Mouse (Mus musculus): ENCODE data around the gene Rabggtb.

Rabggtb gene

GRCm38 (mm10) chr3:153917200-153917599 lies 4.4 kb upstream of the Rabggtb start:
- no peak for DNase-seq (ENCODE audit: low spot score in 2 of 2)

DNA sequence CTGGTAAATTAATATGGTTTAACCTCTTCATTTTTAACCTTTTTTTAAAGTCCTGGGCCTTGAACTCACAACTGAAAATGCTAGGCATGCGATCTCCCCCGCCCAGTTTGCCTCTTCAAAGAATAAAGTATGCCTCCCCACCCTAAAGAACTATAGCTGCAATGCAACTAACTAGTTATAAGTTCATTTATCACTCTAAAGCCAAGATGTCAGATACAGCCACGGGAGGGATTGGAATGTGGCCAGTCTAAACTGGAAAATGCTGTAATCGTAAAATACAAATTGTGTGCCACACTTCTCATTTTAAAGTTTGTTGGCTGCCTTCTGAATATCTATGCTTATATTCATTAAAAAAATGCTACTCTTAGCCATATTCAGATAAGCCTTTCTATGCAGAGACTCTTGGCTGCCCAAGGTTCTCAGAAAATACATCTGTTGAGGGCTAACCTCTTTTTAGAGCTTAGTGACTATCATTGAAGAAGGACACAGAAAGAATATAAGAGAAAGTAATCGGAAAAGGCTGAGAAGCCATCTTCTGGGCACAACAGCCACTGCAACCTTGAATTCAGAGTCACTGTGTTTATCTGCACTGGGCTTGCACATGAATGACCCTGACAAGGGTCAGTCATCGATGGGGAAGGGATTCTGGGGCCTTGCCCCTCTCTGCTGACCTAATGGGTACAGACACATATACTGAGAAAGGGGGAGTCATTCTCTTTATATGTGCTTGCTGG lies 868 bp upstream of the Rabggtb start:
- no peak for DNase-seq (ENCODE audit: low spot score in 2 of 2)

GRCm38 (mm10) chr3:153911882-153912440 lies 848 bp downstream of the Rabggtb start:
- DNase-seq (ENCODE audit: low spot score in 2 of 2) = no peak

DNA sequence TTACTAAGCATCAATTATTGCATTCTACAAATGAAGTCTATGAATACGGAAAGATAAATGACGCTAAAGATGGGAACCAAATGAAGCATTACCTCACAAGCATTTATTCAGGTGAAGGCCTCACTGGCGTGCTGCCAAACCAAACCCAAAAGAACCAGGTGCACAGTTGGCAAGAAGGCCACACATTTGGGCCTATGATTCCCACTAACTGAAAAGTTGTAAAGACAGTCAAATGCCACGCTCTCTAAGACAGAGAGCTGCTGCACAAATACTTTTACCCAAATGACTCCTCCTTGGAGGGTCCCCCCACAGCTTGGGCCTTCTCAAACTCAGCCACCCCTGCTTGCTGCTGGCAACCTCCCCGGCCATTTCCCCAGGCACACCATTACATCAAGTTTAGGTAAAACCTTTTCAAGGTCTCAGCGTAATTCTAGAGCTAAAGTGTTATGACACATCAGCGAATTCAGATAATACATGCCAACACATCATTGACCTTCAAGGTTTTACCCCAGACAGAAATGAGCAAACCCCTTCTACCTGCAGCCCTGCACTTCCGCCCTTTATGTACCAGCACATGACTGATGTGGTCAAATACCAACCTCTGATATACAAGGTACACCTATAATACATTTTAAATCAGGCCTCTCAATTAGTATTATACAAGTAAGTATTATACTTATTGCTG lies 1.5 kb downstream of the Rabggtb start:
- no peak for DNase-seq (ENCODE audit: low spot score in 2 of 2)

DNA sequence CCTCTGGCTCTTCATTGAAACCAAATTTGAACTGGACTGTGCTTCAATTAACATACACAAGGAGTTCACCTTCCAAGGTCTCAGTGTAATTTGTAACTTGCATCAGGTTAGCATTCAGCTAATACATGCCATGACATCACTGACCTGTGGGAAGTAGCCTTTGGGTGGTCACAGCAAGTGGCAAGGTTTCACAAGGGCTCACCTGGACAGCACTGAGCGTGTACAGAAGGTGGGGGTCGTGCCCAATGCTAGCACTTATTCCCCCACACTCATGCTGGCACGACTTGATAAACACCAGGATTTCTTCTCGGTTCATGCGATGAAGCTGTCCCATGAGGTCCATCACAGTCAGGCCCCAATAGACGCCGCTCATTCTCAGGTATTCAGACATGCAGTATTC lies 2.3 kb downstream of the Rabggtb start:
- DNase-seq (ENCODE audit: low spot score in 2 of 2) = no peak

GRCm38 (mm10) chr3:153908919-153909318 lies 3.9 kb downstream of the Rabggtb start:
- no peak for DNase-seq (ENCODE audit: low spot score in 2 of 2)

DNA sequence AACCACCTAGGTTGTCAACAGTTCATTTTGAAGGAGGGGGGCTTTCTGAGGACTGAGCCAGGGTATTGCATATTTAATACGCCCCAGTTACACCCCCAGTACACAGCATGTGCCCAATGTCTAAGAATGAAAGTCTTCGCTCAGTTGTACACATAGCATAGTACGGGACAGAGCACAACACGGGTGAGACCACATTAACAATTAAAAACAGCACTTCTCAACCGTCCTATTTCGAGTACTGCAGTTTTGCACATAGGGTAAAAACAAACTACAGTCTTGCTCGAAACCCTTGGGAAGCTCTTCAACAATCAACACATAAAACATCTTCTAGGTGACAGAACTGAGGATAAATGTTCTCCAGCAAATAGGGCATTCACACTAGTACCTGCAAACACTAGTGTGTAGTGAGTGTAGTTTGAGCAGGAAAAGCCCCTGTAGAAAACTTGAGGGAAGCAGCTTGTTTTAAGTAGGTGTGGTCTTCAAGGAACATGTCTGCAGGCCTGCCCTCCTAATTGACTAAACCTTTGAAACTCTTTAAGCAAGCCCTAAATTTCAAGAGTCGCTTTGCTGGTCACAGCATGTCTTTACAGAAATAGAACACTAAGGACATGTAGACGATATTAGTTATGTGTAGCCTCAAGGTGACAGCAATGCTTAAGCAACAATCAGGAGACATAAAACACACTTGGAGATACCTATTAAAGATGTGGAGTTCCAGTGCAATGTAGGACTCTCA lies 6.5 kb downstream of the Rabggtb start, which contains the start of gene Msh4:
TSS of gene Msh4 (minus strand) at position 3 of the 736 bp plus-strand sequence.
- DNase-seq (ENCODE audit: low spot score in 2 of 2) = no peak

GRCm38 (mm10) chr3:153905251-153906135 lies 7.3 kb downstream of the Rabggtb start:
- DNase-seq (ENCODE audit: low spot score in 2 of 2) = no peak

- peak; percentile 42 to 47 for DNase-seq (ENCODE audit: low spot score in 2 of 2)
These were observed 8.2 kb downstream of the Rabggtb start for GRCm38 (mm10) chr3:153904586-153904985.

GRCm38 (mm10) chr3:153902595-153902994 lies 10.2 kb downstream of the Rabggtb start:
- DNase-seq (ENCODE audit: low spot score in 2 of 2) = no peak

- no peak for DNase-seq (ENCODE audit: low spot score in 2 of 2)
These were observed 10.9 kb downstream of the Rabggtb start for GRCm38 (mm10) chr3:153901904-153902303.

DNA sequence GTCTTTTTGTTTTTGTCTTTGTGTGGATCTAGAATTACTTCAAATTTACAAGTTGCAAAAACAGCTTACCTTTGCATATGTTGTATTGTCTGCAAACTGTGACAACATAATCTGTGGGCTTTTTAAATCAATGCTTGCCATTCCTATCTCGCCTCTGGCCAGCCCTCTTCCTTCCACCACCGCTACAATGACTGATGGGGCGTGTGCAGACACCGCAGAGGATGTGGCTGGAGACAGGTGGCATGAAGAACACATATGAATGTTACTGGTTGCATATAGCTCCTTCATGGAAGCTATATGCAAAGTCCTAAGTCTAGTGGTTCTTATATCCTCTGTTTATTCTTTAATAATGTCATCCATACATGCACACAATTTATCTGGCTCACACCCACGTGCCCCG lies 15.6 kb downstream of the Rabggtb start:
- no peak for DNase-seq (ENCODE audit: low spot score in 2 of 2)

- no peak for DNase-seq (ENCODE audit: low spot score in 2 of 2)
These were observed 17.4 kb downstream of the Rabggtb start for GRCm38 (mm10) chr3:153895454-153895853.

DNA sequence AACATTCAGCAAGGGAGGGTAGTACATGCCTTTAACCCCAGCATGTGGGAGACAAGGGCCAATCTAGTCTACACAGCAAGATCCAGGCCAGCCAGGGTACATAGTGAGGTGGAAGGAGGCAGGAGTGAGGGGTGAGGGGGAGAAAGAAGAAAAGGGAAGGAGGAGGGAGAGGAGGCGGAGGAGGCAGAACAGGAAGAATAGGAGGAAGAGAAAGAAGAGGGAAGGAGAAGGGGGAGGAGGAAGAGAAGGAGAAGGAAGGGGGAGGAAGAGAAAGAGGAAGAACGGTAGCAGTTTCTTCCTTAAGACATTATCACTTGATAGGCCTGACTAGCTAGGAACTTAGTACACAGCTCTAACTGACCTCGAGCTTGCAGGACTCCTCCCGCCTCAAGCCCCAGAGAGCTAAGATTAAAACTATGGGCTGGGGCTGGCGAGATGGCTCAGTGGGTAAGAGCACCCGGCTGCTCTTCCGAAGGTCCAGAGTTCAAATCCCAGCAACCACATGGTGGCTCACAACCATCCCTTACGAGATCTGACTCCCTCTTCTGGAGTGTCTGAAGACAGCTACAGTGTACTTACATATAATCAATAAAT lies 23.5 kb downstream of the Rabggtb start:
- no peak for DNase-seq (ENCODE audit: low spot score in 2 of 2)

GRCm38 (mm10) chr3:153888141-153888540 lies 24.7 kb downstream of the Rabggtb start:
- no peak for DNase-seq (ENCODE audit: low spot score in 2 of 2)

DNA sequence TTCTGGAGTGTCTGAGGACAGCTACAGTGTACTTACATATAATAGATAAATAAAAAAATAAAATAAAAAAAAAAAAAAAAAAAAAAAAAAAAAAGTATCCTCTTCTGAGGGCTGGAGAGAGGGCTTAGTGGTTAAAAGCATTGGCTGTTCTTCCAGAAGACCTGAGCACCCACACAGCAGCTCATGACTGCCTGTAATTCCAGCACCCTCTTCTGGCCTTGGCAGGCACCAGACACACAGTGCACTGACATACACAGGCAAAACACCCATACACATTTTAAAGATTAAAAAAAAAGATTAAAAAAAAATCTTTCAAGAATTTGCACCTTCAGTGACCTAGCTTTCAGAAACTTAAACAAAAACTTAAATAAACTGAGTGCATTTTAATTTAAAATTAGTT lies 26.5 kb downstream of the Rabggtb start:
- no peak for DNase-seq (ENCODE audit: low spot score in 2 of 2)

DNA sequence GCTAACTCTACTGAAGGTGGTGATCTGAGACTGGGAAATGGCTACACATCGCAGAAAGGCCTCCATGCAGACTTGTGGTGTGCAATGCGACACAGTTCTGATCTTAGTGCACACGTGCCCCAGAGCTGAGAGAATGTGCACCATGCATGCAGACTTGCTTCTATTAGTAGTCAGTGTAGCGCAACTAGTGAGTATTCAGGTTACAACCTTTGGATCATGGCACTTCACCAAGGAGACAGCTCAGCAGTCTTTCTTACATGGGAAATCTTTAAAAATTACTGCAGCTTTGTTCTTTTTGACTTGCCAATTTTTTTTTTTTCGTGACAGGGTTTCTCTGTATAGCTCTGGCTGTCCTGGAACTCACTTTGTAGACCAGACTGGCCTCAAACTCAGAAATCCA lies 41.4 kb downstream of the Rabggtb start:
- DNase-seq (ENCODE audit: low spot score in 2 of 2) = no peak

DNA sequence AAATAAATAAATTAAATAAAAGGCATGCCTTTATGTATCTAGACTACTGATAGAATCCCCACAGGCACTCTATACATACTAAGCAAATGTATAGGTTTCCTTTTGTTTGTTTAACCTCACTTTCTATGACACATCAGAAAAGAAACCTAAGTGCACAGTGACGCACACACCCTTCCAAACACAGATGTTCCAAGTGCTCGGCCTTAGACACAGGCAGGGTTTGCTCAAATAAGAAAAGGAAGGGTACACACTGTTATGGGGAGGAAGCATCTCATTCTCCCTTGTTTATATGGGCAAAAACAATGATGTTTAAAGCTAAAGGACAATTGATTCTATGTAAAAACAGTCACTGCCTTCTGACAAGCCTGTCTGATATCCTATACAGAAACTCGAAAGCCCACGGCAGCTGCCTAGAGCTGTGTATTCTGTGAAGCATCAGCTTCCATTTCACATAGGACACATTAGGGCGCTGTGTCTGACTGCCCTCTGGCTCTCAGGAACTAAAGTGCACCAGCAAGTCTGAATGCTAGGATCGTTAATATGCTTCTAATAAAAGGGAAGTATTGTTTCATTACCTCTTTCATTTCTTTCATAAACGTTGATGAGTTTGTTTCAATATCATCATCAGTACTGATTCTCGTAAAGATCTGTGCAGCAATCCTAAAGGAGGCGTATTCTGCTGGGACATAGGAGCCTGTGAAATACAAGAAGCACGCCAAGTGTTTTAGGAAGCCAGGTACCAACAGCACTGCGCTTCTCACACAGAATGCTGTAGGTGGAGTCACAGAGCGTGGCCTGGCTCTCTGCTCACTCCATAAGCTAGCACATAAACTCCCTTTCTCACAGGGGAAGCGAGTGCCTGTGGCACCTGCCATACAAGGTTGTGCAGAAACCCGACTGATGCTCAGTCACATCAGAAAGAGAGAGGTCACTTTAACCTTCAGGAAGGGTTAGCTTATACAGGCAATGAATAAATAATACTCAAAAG lies 45.4 kb downstream of the Rabggtb start:
- no peak for DNase-seq (ENCODE audit: low spot score in 2 of 2)

DNA sequence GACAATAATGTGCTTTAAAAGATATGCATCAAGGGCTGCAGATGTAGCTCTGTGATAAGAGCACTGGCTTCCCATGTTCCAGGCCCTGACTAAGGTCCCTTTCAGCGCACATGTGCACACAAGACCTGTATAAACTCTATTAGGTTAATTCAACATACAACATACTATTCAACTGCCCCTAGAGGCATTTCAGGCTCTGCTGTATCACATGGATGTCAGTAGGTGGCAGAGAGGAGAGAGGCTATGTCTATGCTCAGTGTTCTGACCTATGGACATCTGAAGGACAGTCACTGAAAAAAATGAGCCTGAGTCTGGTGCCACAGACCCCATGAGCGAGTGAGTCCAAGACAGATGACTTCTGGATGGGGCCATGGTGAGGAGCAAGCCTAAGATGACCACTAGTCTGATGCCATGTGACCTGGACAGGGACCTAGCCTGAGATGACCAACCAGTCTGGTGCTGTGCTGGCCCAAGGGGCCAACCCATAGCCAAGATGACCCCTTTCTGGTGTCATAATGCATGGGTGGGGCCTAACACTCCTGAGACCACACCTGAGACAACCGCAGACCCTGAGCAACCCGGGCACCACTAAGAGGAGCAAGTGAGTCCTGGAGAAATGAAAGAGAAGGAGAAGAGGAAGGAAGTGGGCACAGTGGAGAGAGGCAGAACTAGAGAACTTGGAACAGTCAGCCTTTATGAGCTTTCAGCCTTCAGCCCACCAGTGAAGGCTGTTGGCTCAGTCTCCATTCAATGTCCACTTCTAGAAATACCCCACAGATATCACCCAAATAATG lies 48.0 kb downstream of the Rabggtb start:
- no peak for DNase-seq (ENCODE audit: low spot score in 2 of 2)

All from right cerebral cortex, adult 2 months (tissue).